Mouse (Mus musculus): ENCODE data around the gene Gm20521.

Gm20521 gene

GRCm38 (mm10) chr14:54883154-54884021 lies at the start of gene Gm20521, which contains the start of gene Bcl2l2:
Gene Gm20521, plus strand, starts transcription at chr14:54883441.
Gene Bcl2l2, plus strand, starts transcription at chr14:54883377.
- no peak for TF ChIP-seq NANOG (IDR thresholded peaks at IDR 0.05; ENCODE audit: borderline replicate concordance, low read length)
- no peak for TF ChIP-seq POU5F1 (IDR thresholded peaks at IDR 0.05; ENCODE audit: borderline replicate concordance, low read length)
- no peaks in the 10 kb centered on the region for H3K9me3 ChIP-seq (ENCODE audit: low read length)
- H3K27me3 ChIP-seq (ENCODE audit: insufficient read depth, low read length): peaks cover 3% of the 10 kb centered on the region; the same call in 1 of the 2 replicates
- H3K4me1 ChIP-seq (replicated peaks; ENCODE audit: low read depth, low read length): peaks cover 44% of the 10 kb centered on the region
- H3K36me3 ChIP-seq (ENCODE audit: insufficient read depth, low read length): peaks cover 18% of the 10 kb centered on the region
- peak within 1 kb of the TSS; percentile 80 for H3K4me3 ChIP-seq (replicated peaks; ENCODE audit: low read length)

GRCm38 (mm10) chr14:54843461-54843860 lies 39.8 kb upstream of the Gm20521 start:
- TF ChIP-seq CTCF (conservative IDR thresholded peaks at IDR 0.05; ENCODE audit: low read length) (peak; percentile 11), NANOG (IDR thresholded peaks at IDR 0.05; ENCODE audit: borderline replicate concordance, low read length) (no peak)
- no peaks in the 10 kb centered on the region for H3K27me3 ChIP-seq (ENCODE audit: insufficient read depth, low read length)
- no peaks in the 10 kb centered on the region for H3K4me1 ChIP-seq (replicated peaks; ENCODE audit: low read depth, low read length)
- no peak overlapping the region for H3K4me3 ChIP-seq (replicated peaks; ENCODE audit: low read length)
- H3K9me3 ChIP-seq (ENCODE audit: low read length): no peaks in the 10 kb centered on the region
- no peaks in the 10 kb centered on the region for H3K36me3 ChIP-seq (ENCODE audit: insufficient read depth, low read length)

- Histone ChIP-seq H3K4me3 (replicated peaks; ENCODE audit: low read length) (no peak overlapping the region), H3K27me3 (ENCODE audit: insufficient read depth, low read length) (no peaks in the 10 kb centered on the region), H3K9me3 (ENCODE audit: low read length) (no peaks in the 10 kb centered on the region), H3K36me3 (ENCODE audit: insufficient read depth, low read length) (0 out of 2 replicates have a peak, but pooled peaks cover 4% of the 10 kb centered on the region), H3K4me1 (replicated peaks; ENCODE audit: low read depth, low read length) (no peaks in the 10 kb centered on the region)
- TF ChIP-seq POU5F1 (IDR thresholded peaks at IDR 0.05; ENCODE audit: borderline replicate concordance, low read length): no peak
- no peak for TF ChIP-seq CTCF (conservative IDR thresholded peaks at IDR 0.05; ENCODE audit: low read length)
- no peak for TF ChIP-seq NANOG (IDR thresholded peaks at IDR 0.05; ENCODE audit: borderline replicate concordance, low read length)
Measured at GRCm38 (mm10) chr14:54855726-54856125, 27.5 kb upstream of the Gm20521 start.

- Histone ChIP-seq H3K4me1 (replicated peaks; ENCODE audit: low read depth, low read length) (no peaks in the 10 kb centered on the region), H3K9me3 (ENCODE audit: low read length) (no peaks in the 10 kb centered on the region), H3K36me3 (ENCODE audit: insufficient read depth, low read length) (0 out of 2 replicates have a peak, but pooled peaks cover 4% of the 10 kb centered on the region), H3K27me3 (ENCODE audit: insufficient read depth, low read length) (no peaks in the 10 kb centered on the region), H3K4me3 (replicated peaks; ENCODE audit: low read length) (no peak overlapping the region)
- TF ChIP-seq CTCF (conservative IDR thresholded peaks at IDR 0.05; ENCODE audit: low read length) (no peak), POU5F1 (IDR thresholded peaks at IDR 0.05; ENCODE audit: borderline replicate concordance, low read length) (no peak)
Measured at GRCm38 (mm10) chr14:54856703-54857102, 26.5 kb upstream of the Gm20521 start.

GRCm38 (mm10) chr14:54857891-54858290 lies 25.4 kb upstream of the Gm20521 start:
- H3K27me3 ChIP-seq (ENCODE audit: insufficient read depth, low read length): no peaks in the 10 kb centered on the region
- TF ChIP-seq POU5F1 (IDR thresholded peaks at IDR 0.05; ENCODE audit: borderline replicate concordance, low read length): no peak
- TF ChIP-seq CTCF (conservative IDR thresholded peaks at IDR 0.05; ENCODE audit: low read length): no peak
- TF ChIP-seq NANOG (IDR thresholded peaks at IDR 0.05; ENCODE audit: borderline replicate concordance, low read length): no peak
- H3K4me3 ChIP-seq (replicated peaks; ENCODE audit: low read length): no peak overlapping the region
- H3K9me3 ChIP-seq (ENCODE audit: low read length): no peaks in the 10 kb centered on the region
- 0 out of 2 replicates have a peak, but pooled peaks cover 4% of the 10 kb centered on the region for H3K36me3 ChIP-seq (ENCODE audit: insufficient read depth, low read length)
- no peaks in the 10 kb centered on the region for H3K4me1 ChIP-seq (replicated peaks; ENCODE audit: low read depth, low read length)

GRCm38 (mm10) chr14:54860511-54860910 lies 22.7 kb upstream of the Gm20521 start:
- H3K9me3 ChIP-seq (ENCODE audit: low read length): no peaks in the 10 kb centered on the region
- H3K4me1 ChIP-seq (replicated peaks; ENCODE audit: low read depth, low read length): peaks cover 12% of the 10 kb centered on the region
- 0 out of 2 replicates have a peak, but pooled peaks cover 4% of the 10 kb centered on the region for H3K36me3 ChIP-seq (ENCODE audit: insufficient read depth, low read length)
- H3K4me3 ChIP-seq (replicated peaks; ENCODE audit: low read length): no peak overlapping the region
- TF ChIP-seq CTCF (conservative IDR thresholded peaks at IDR 0.05; ENCODE audit: low read length): peak; percentile 44
- no peak for TF ChIP-seq POU5F1 (IDR thresholded peaks at IDR 0.05; ENCODE audit: borderline replicate concordance, low read length)
- TF ChIP-seq NANOG (IDR thresholded peaks at IDR 0.05; ENCODE audit: borderline replicate concordance, low read length): no peak
- H3K27me3 ChIP-seq (ENCODE audit: insufficient read depth, low read length): no peaks in the 10 kb centered on the region

- peaks cover 20% of the 10 kb centered on the region for H3K4me1 ChIP-seq (replicated peaks; ENCODE audit: low read depth, low read length)
- TF ChIP-seq NANOG (IDR thresholded peaks at IDR 0.05; ENCODE audit: borderline replicate concordance, low read length) (no peak), CTCF (conservative IDR thresholded peaks at IDR 0.05; ENCODE audit: low read length) (no peak), POU5F1 (IDR thresholded peaks at IDR 0.05; ENCODE audit: borderline replicate concordance, low read length) (no peak)
- H3K27me3 ChIP-seq (ENCODE audit: insufficient read depth, low read length): no peaks in the 10 kb centered on the region
- H3K9me3 ChIP-seq (ENCODE audit: low read length): no peaks in the 10 kb centered on the region
- H3K4me3 ChIP-seq (replicated peaks; ENCODE audit: low read length): peak overlapping the region; percentile 94
- no peaks in the 10 kb centered on the region for H3K36me3 ChIP-seq (ENCODE audit: insufficient read depth, low read length)
Measured at GRCm38 (mm10) chr14:54863501-54864312, 19.5 kb upstream of the Gm20521 start.

- Histone ChIP-seq H3K4me3 (replicated peaks; ENCODE audit: low read length) (peak overlapping the region; percentile 94), H3K4me1 (replicated peaks; ENCODE audit: low read depth, low read length) (peaks cover 20% of the 10 kb centered on the region), H3K9me3 (ENCODE audit: low read length) (no peaks in the 10 kb centered on the region), H3K36me3 (ENCODE audit: insufficient read depth, low read length) (no peaks in the 10 kb centered on the region), H3K27me3 (ENCODE audit: insufficient read depth, low read length) (no peaks in the 10 kb centered on the region)
- no peak for TF ChIP-seq POU5F1 (IDR thresholded peaks at IDR 0.05; ENCODE audit: borderline replicate concordance, low read length)
- TF ChIP-seq CTCF (conservative IDR thresholded peaks at IDR 0.05; ENCODE audit: low read length): no peak
- no peak for TF ChIP-seq NANOG (IDR thresholded peaks at IDR 0.05; ENCODE audit: borderline replicate concordance, low read length)
Measured at GRCm38 (mm10) chr14:54864313-54865036, 18.8 kb upstream of the Gm20521 start.
